Mouse (Mus musculus) kidney, embryonic 15.5 days (tissue): ENCODE results near the gene Pla2g1b. TPM values are rescaled to one million over a fixed set of nuclear protein-coding genes. Genes with fewer than 3 reads are reported as not detected.
A peak's percentile ranks its signal among the peaks of the same experiment; 100 is the strongest.

ENCODE experiments used
- ATAC-seq: fragments of 200-750 bp; cut with Nextera tagmentation; replicated peaks from 2 replicates; pipeline ENCODE4 v1.8.0; 2017; ENCODE audit warnings: moderate TSS enrichment; ENCODE audit not compliant: low FRiP score
- H3K27ac ChIP-seq: fragments of 300-500 bp; sonication (generic); 2 replicates; pipeline ENCODE4 v1.5.1; 2015; ENCODE audit warnings: mild to moderate bottlenecking, inconsistent platforms
- H3K27me3 ChIP-seq: fragments of 300-500 bp; sonication (generic); 2 replicates; pipeline ENCODE4 v1.6.1; 2015; ENCODE audit warnings: inconsistent platforms
- H3K36me3 ChIP-seq: fragments of 300-500 bp; sonication (generic); 2 replicates; pipeline ENCODE4 v1.6.1; 2015; ENCODE audit warnings: inconsistent platforms
- H3K4me1 ChIP-seq: fragments of 300-500 bp; sonication (generic); 2 replicates; pipeline ENCODE4 v1.6.1; 2015; ENCODE audit warnings: inconsistent platforms
- H3K4me2 ChIP-seq: fragments of 300-500 bp; sonication (generic); 2 replicates; pipeline ENCODE4 v1.6.1; 2015; ENCODE audit warnings: moderate library complexity, mild to moderate bottlenecking, inconsistent platforms
- H3K4me3 ChIP-seq: fragments of 300-500 bp; sonication (generic); replicated peaks from 2 replicates; pipeline ENCODE4 v1.5.1; 2015; ENCODE audit warnings: mild to moderate bottlenecking, inconsistent platforms
- H3K9ac ChIP-seq: fragments of 300-500 bp; sonication (generic); 2 replicates; pipeline ENCODE4 v1.6.1; 2015; ENCODE audit warnings: mild to moderate bottlenecking, inconsistent platforms
- H3K9me3 ChIP-seq: fragments of 300-500 bp; sonication (generic); replicated peaks from 2 replicates; pipeline ENCODE4 v1.6.1; 2016; ENCODE audit warnings: inconsistent platforms
- WGBS: fragments of 180-500 bp; shearing (Covaris S2); methylation state at CpG from one replicate; pipeline ENCODE4 v1.1.7; 2015; ENCODE audit warnings: mixed read lengths; 5-methylcytosine and 5-hydroxymethylcytosine counted together
- polyA plus RNA-seq: library from polyadenylated mRNA; unstranded; fragments of >200 nt; fragmentation: Nextera tagmentation; extraction: Ambion mirVana; gene quantifications from 2 replicates; pipeline ENCODE4 v1.2.1, GENCODE M21; 2015

Gene Pla2g1b
- polyA plus RNA-seq, 1 experiment from 2014 or later, result 0.61 TPM

- peaks cover 81% of the 10 kb centered on the region for H3K36me3 ChIP-seq
Measured at GRCm38 (mm10) chr5:115450410-115451317, 15.4 kb upstream of the Pla2g1b start.

GRCm38 (mm10) chr5:115454422-115455090 is 11.5 kb upstream of the Pla2g1b start:
- 66% methylated on average over 12 of the region's 12 CpGs for WGBS
- Histone ChIP-seq H3K36me3 (peaks cover 45% of the 10 kb centered on the region), H3K4me2 (no peak overlapping the region), H3K9me3 (no peaks in the 10 kb centered on the region), H3K4me1 (peaks cover 13% of the 10 kb centered on the region), H3K4me3 (no peak overlapping the region), H3K9ac (no peak overlapping the region), H3K27me3 (no peaks in the 10 kb centered on the region), H3K27ac (peak overlapping the region; percentile 37; the same call in 1 of the 2 replicates)
- ATAC-seq, result 0 out of 2 replicates have a peak, but pooled peaks have one; percentile 26

More at GRCm38 (mm10) chr5:115450410-115451317, 15.4 kb upstream of the Pla2g1b start:
- no peak for ATAC-seq
- no peak overlapping the region for H3K4me3 ChIP-seq
- no peak overlapping the region for H3K27ac ChIP-seq
- no peaks in the 10 kb centered on the region for H3K27me3 ChIP-seq
- no peak overlapping the region for H3K4me2 ChIP-seq
- H3K9ac ChIP-seq, result no peak overlapping the region
- H3K9me3 ChIP-seq, result no peaks in the 10 kb centered on the region
- 90% methylated on average over 27 of the region's 27 CpGs for WGBS
- H3K4me1 ChIP-seq, result peaks cover 13% of the 10 kb centered on the region

- Histone ChIP-seq H3K4me2 (no peak overlapping the region), H3K27me3 (no peaks in the 10 kb centered on the region), H3K36me3 (peaks cover 33% of the 10 kb centered on the region), H3K4me1 (peaks cover 13% of the 10 kb centered on the region), H3K9me3 (no peaks in the 10 kb centered on the region), H3K27ac (no peak overlapping the region), H3K9ac (no peak overlapping the region), H3K4me3 (no peak overlapping the region)
- 74% methylated on average over 7 of the region's 7 CpGs for WGBS
- ATAC-seq, result no peak
Measured at GRCm38 (mm10) chr5:115455838-115456237, 10.2 kb upstream of the Pla2g1b start.

- H3K27me3 ChIP-seq, result no peaks in the 10 kb centered on the region
- peaks cover 11% of the 10 kb centered on the region for H3K4me1 ChIP-seq
- no peak overlapping the region for H3K4me3 ChIP-seq
- 0 out of 2 replicates have a peak, but pooled peaks cover 5% of the 10 kb centered on the region for H3K36me3 ChIP-seq
- H3K9ac ChIP-seq, result no peak overlapping the region
- H3K27ac ChIP-seq, result no peak overlapping the region
- no peak for ATAC-seq
- 69% methylated on average over 13 of the region's 13 CpGs for WGBS
- H3K4me2 ChIP-seq, result no peak overlapping the region
- H3K9me3 ChIP-seq, result no peaks in the 10 kb centered on the region
Measured at GRCm38 (mm10) chr5:115458918-115459317, 7.1 kb upstream of the Pla2g1b start.

- no peak overlapping the region for H3K4me2 ChIP-seq
- H3K36me3 ChIP-seq, result no peaks in the 10 kb centered on the region
- H3K4me3 ChIP-seq, result no peak overlapping the region
- H3K9ac ChIP-seq, result no peak overlapping the region
- H3K9me3 ChIP-seq, result no peaks in the 10 kb centered on the region
- ATAC-seq, result no peak
- H3K27ac ChIP-seq, result no peak overlapping the region
- WGBS, result 79% methylated on average over 18 of the region's 18 CpGs
- H3K4me1 ChIP-seq, result no peaks in the 10 kb centered on the region
- no peaks in the 10 kb centered on the region for H3K27me3 ChIP-seq
Measured at GRCm38 (mm10) chr5:115464408-115465115, 1.5 kb upstream of the Pla2g1b start.

GRCm38 (mm10) chr5:115469791-115470190 is 3.7 kb downstream of the Pla2g1b start:
- no peak overlapping the region for H3K4me2 ChIP-seq
- H3K9me3 ChIP-seq, result no peaks in the 10 kb centered on the region
- peaks cover 7% of the 10 kb centered on the region for H3K4me1 ChIP-seq
- no peaks in the 10 kb centered on the region for H3K36me3 ChIP-seq
- no peaks in the 10 kb centered on the region for H3K27me3 ChIP-seq
- H3K9ac ChIP-seq, result no peak overlapping the region
- WGBS, result 50% methylated on average over 6 of the region's 6 CpGs
- H3K4me3 ChIP-seq, result no peak overlapping the region
- ATAC-seq, result no peak; the same call in 1 of the 2 replicates
- H3K27ac ChIP-seq, result 0 out of 2 replicates have a peak overlapping the region, but pooled peaks have one; percentile 11

- H3K27ac ChIP-seq, result no peak overlapping the region
- no peaks in the 10 kb centered on the region for H3K36me3 ChIP-seq
- 32% methylated on average over 20 of the region's 20 CpGs for WGBS
- no peaks in the 10 kb centered on the region for H3K27me3 ChIP-seq
- peaks cover 14% of the 10 kb centered on the region for H3K4me1 ChIP-seq
- H3K9ac ChIP-seq, result no peak overlapping the region
- peak overlapping the region; percentile 33 for H3K4me2 ChIP-seq
- no peak overlapping the region for H3K4me3 ChIP-seq
- ATAC-seq, result no peak
- no peaks in the 10 kb centered on the region for H3K9me3 ChIP-seq
Measured at GRCm38 (mm10) chr5:115470766-115471531, 4.9 kb downstream of the Pla2g1b start.

GRCm38 (mm10) chr5:115473191-115473590 is 7.1 kb downstream of the Pla2g1b start:
- H3K4me3 ChIP-seq, result no peak overlapping the region

GRCm38 (mm10) chr5:115474174-115474828 is 8.2 kb downstream of the Pla2g1b start:
- Histone ChIP-seq H3K9ac (no peak overlapping the region), H3K4me2 (peak overlapping the region; percentile 12; the same call in 1 of the 2 replicates), H3K27me3 (no peaks in the 10 kb centered on the region), H3K4me3 (no peak overlapping the region), H3K36me3 (peaks cover 9% of the 10 kb centered on the region; the same call in 1 of the 2 replicates), H3K4me1 (peaks cover 19% of the 10 kb centered on the region), H3K9me3 (no peaks in the 10 kb centered on the region), H3K27ac (no peak overlapping the region)
- no peak for ATAC-seq
- WGBS, result 56% methylated on average over 22 of the region's 22 CpGs

More at GRCm38 (mm10) chr5:115473191-115473590, 7.1 kb downstream of the Pla2g1b start:
- Histone ChIP-seq H3K4me2 (no peak overlapping the region), H3K9me3 (no peaks in the 10 kb centered on the region), H3K9ac (no peak overlapping the region), H3K27ac (no peak overlapping the region), H3K27me3 (no peaks in the 10 kb centered on the region), H3K4me1 (peaks cover 19% of the 10 kb centered on the region), H3K36me3 (peaks cover 8% of the 10 kb centered on the region; the same call in 1 of the 2 replicates)
- WGBS, result 74% methylated on average over 10 of the region's 10 CpGs
- ATAC-seq, result no peak

GRCm38 (mm10) chr5:115475337-115476106 is 9.5 kb downstream of the Pla2g1b start:
- peaks cover 24% of the 10 kb centered on the region for H3K4me1 ChIP-seq
- no peaks in the 10 kb centered on the region for H3K9me3 ChIP-seq
- H3K27ac ChIP-seq, result peak overlapping the region; percentile 59
- H3K27me3 ChIP-seq, result no peaks in the 10 kb centered on the region
- peak overlapping the region; percentile 41; the same call in 1 of the 2 replicates for H3K9ac ChIP-seq
- peaks cover 13% of the 10 kb centered on the region; the same call in 1 of the 2 replicates for H3K36me3 ChIP-seq
- H3K4me3 ChIP-seq, result peak overlapping the region; percentile 43
- peak overlapping the region; percentile 63 for H3K4me2 ChIP-seq
- peak; percentile 84 for ATAC-seq
- 16% methylated on average over 22 of the region's 22 CpGs for WGBS
